In the genomic region with DNA sequence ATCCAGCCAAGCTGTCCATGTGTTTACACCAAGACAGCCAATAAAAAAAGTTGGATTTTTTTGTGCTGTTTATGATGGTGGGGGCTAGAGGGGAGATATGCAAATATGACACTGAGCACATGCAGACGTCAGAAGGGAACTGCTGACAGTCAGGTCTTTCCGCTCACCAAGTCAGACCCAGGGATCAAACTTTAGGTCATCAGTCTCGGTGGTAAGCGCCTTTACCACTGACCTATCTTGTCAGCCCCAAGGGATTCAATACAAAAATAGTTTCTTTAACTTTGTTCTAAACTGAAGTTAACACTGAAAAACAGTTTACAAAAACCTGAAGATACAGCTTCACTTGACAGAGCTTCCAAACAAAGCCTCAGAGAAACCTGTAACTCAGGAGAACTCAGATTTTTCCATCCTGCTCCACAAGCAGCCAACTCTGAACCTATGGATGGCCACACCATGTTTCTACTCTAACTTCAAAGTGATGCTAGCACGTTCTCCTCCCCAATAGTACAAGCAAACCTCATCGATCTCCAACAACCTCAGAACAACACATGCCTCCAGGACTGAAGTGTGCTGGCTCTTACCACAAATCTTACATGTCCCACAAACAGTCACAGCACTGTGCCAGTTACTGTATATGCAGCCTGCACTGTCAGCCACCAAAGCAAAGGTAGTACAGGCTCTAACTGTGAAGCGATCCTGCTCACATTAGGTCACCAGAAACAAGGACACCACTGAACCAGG, we compare ENCODE assay signal across 22 mouse cellular contexts. TPM values are rescaled to one million over a fixed set of nuclear protein-coding genes. Genes with fewer than 3 reads are reported as not detected.
A peak's percentile ranks its signal among the peaks of the same experiment; 100 is the strongest.
DNase-seq lines count a peak whose midpoint lies in the region; ATAC-seq and TF ChIP-seq lines count a peak whose summit lies in the region.
"Had no signal": no experiment of that assay in that cellular context is flagged by ENCODE, and none has a peak within 500 bp of the region (broad histone marks: within the 10 kb centered on the region; RNA-seq: fewer than 3 reads in every experiment).

No protein-coding gene starts in this region.

- no peak overlapping the region for H3K9ac ChIP-seq in heart, postnatal 0 days (replicated peaks; ENCODE audit: low read depth, low read length)
- H3K9ac ChIP-seq in heart, embryonic 11.5 days (ENCODE audit: low read depth, low read length), result no peak overlapping the region
- H3K9ac ChIP-seq: hindbrain, embryonic 13.5 days; limb, embryonic 15.5 days; liver, postnatal 0 days; midbrain, embryonic 15.5 days had no signal

- H3K4me3 ChIP-seq in heart, postnatal 0 days (ENCODE audit: low read depth, low read length), result no peak overlapping the region
- no peak overlapping the region for H3K4me3 ChIP-seq in heart, embryonic 11.5 days (ENCODE audit: low read depth, low read length)
- H3K4me3 ChIP-seq in embryonic fibroblast, embryonic 13.5 days (ENCODE audit: insufficient read depth, low read length), result no peak overlapping the region
- H3K4me3 ChIP-seq: embryonic facial prominence, embryonic 10.5 days; hindbrain, embryonic 13.5 days; limb, embryonic 15.5 days; megakaryocyte, embryonic 14.5 days; midbrain, embryonic 15.5 days had no signal

- H3K4me1 ChIP-seq in heart, postnatal 0 days (ENCODE audit: control insufficient read depth, insufficient read depth), result no peaks in the 10 kb centered on the region
- no peaks in the 10 kb centered on the region for H3K4me1 ChIP-seq in heart, embryonic 11.5 days (ENCODE audit: control insufficient read depth, insufficient read depth, low read length)
- peaks cover 7% of the 10 kb centered on the region for H3K4me1 ChIP-seq in embryonic fibroblast, embryonic 13.5 days (ENCODE audit: control insufficient read depth, insufficient read depth, low read length)
- H3K4me1 ChIP-seq: embryonic facial prominence, embryonic 10.5 days; midbrain, embryonic 15.5 days had no signal

- no peak for ATAC-seq in heart, postnatal 0 days (ENCODE audit: insufficient read depth, low read depth)
- no peak for ATAC-seq in heart, embryonic 11.5 days (replicated peaks; ENCODE audit: insufficient number of reproducible peaks, low FRiP score, low TSS enrichment)
- ATAC-seq: activated CD4-positive, CD25-positive, alpha-beta regulatory T cell, adult 4 months; forebrain, embryonic 14.5 days; liver, postnatal 0 days; midbrain, embryonic 15.5 days; Patski had no signal

- H3K9me3 ChIP-seq in heart, postnatal 0 days (replicated peaks; ENCODE audit: control insufficient read depth, low read length), result no peaks in the 10 kb centered on the region
- no peaks in the 10 kb centered on the region for H3K9me3 ChIP-seq in heart, embryonic 11.5 days (replicated peaks; ENCODE audit: control insufficient read depth, low read length)
- H3K9me3 ChIP-seq: embryonic facial prominence, embryonic 10.5 days; hindbrain, embryonic 13.5 days; limb, embryonic 15.5 days; megakaryocyte, embryonic 14.5 days; midbrain, embryonic 15.5 days had no signal

- DNase-seq in heart, postnatal 0 days (ENCODE audit: low spot score), result no peak
- DNase-seq in B cell, adult 2 months, result peak; percentile 70 to 77
- peak; percentile 27 to 74 for DNase-seq in natural killer cell, adult 2 months (ENCODE audit: low spot score in 2 of 2)
- no peak for DNase-seq in frontal cortex, postnatal 36 days (ENCODE audit: low spot score in 2 of 2)
- DNase-seq in right cerebral cortex, postnatal 36 days (ENCODE audit: low spot score in 2 of 2), result no peak
- no peak for DNase-seq in retina, postnatal 1 day
- DNase-seq: adrenal gland, postnatal 10 days; cerebellum, adult 9-10 months; kidney, adult 11 months; kidney, postnatal 10 days; liver, postnatal 0 days; lung, postnatal 14 days had no signal

- H3K27me3 ChIP-seq in heart, postnatal 0 days (ENCODE audit: control insufficient read depth, insufficient read depth, low read length), result no peaks in the 10 kb centered on the region
- H3K27me3 ChIP-seq in heart, embryonic 11.5 days (ENCODE audit: control insufficient read depth, insufficient read depth, low read length), result no peaks in the 10 kb centered on the region
- H3K27me3 ChIP-seq: hindbrain, embryonic 13.5 days; limb, embryonic 15.5 days; megakaryocyte, embryonic 14.5 days; midbrain, embryonic 15.5 days; Patski had no signal

- no peak for TF ChIP-seq CTCF in heart, postnatal 0 days (IDR thresholded peaks at IDR 0.05; ENCODE audit: low read depth)
- TF ChIP-seq CTCF in embryonic fibroblast, embryonic 13.5 days (IDR thresholded peaks at IDR 0.05; ENCODE audit: borderline replicate concordance, insufficient read depth, low read length), result no peak

- 66% methylated on average over 7 of the region's 7 CpGs for WGBS in heart, postnatal 0 days
- 72% methylated on average over 7 of the region's 7 CpGs for WGBS in heart, embryonic 11.5 days (ENCODE audit: insufficient replicate concordance)

- no peak overlapping the region for H3K4me2 ChIP-seq in heart, postnatal 0 days (ENCODE audit: low read depth, low read length)
- no peak overlapping the region for H3K4me2 ChIP-seq in heart, embryonic 11.5 days
- H3K4me2 ChIP-seq: hindbrain, embryonic 13.5 days; limb, embryonic 15.5 days; midbrain, embryonic 15.5 days had no signal

- H3K27ac ChIP-seq in heart, postnatal 0 days (ENCODE audit: low read depth), result peak overlapping the region; percentile 39; the same call in 1 of the 2 replicates
- no peak overlapping the region for H3K27ac ChIP-seq in heart, embryonic 11.5 days (ENCODE audit: low read depth, low read length)
- H3K27ac ChIP-seq in embryonic fibroblast, embryonic 13.5 days (ENCODE audit: insufficient read depth, low read length), result peak overlapping the region; percentile 25; the same call in 1 of the 2 replicates
- H3K27ac ChIP-seq: embryonic facial prominence, embryonic 10.5 days; hindbrain, embryonic 13.5 days; limb, embryonic 15.5 days; midbrain, embryonic 15.5 days had no signal

- TF ChIP-seq EP300 in heart, postnatal 0 days (IDR thresholded peaks at IDR 0.05; ENCODE audit: low read depth), result no peak

- H3K36me3 ChIP-seq in heart, postnatal 0 days (replicated peaks; ENCODE audit: control insufficient read depth, insufficient read depth, low read length), result peaks cover 24% of the 10 kb centered on the region
- peaks cover 5% of the 10 kb centered on the region for H3K36me3 ChIP-seq in heart, embryonic 11.5 days (ENCODE audit: control insufficient read depth, insufficient read depth, low read length)
- H3K36me3 ChIP-seq: midbrain, embryonic 15.5 days had no signal

- no peak for TF ChIP-seq POLR2A in embryonic fibroblast, embryonic 13.5 days (IDR thresholded peaks at IDR 0.05; ENCODE audit: low read depth, low read length)

RNA-seq across cellular contexts. Expression of gene Tcf12, which starts 11.6 kb away (rescaled TPM):
- 55.2 and 69.4 TPM in 2 replicates for total RNA-seq in heart, postnatal 0 days (2014; rRNA removed; ENCODE audit: low replicate concordance)
- polyA plus RNA-seq in heart, postnatal 0 days (2015; fragmentation: Nextera tagmentation; extraction: Ambion mirVana), result 14.3 and 14.8 TPM in 2 replicates
- 47.3 and 51.8 TPM in 2 replicates for polyA plus RNA-seq in heart, embryonic 11.5 days (2014; fragmentation: Nextera tagmentation; extraction: Ambion mirVana)
- polyA plus RNA-seq in embryonic fibroblast, embryonic 13.5 days (2011; ENCODE audit: insufficient read length, low read depth, missing spikeins), result 150 and 177 TPM in 2 replicates

Comparison
In these comparisons a context has a peak if more than half of its experiments do, and no peak if none do; other contexts are left out.
1. DNase-seq: peak in B cell, adult 2 months (2 of 2) and natural killer cell, adult 2 months (2 of 2); none in heart, postnatal 0 days (single experiment), frontal cortex, postnatal 36 days (0 of 2), right cerebral cortex, postnatal 36 days (0 of 2) and retina, postnatal 1 day (single experiment).